Mouse (Mus musculus): ENCODE measurements around the gene Eef1akmt3. TPM values are rescaled to one million over a fixed set of nuclear protein-coding genes. Genes with fewer than 3 reads are reported as not detected.

Gene Eef1akmt3
- polyA plus RNA-seq, 1 experiment from 2014 or later, result 0.29 TPM

GRCm38 (mm10) chr10:127000529-127000928 lies 40.8 kb downstream of the Eef1akmt3 start, which contains the start of gene Avil:
Avil (plus strand) TSS chr10:127000709.
- no peak within 1 kb of the TSS for H3K27ac ChIP-seq (replicated peaks; ENCODE audit: low read depth, low read length)
- ATAC-seq (replicated peaks; ENCODE audit: insufficient number of reproducible peaks, low FRiP score, low TSS enrichment, low read depth) (no peak), DNase-seq (ENCODE audit: low spot score) (no peak)
- WGBS, result 88% methylated on average over 5 of the region's 5 CpGs
- H3K4me3 ChIP-seq (ENCODE audit: low read depth, low read length), result no peak within 1 kb of the TSS
- peaks cover 9% of the 10 kb centered on the region for H3K36me3 ChIP-seq (replicated peaks; ENCODE audit: control insufficient read depth, insufficient read depth, low read depth, low read length)
- H3K9ac ChIP-seq (replicated peaks; ENCODE audit: low read length), result no peak within 1 kb of the TSS
- H3K4me2 ChIP-seq (ENCODE audit: low read depth, low read length), result no peak within 1 kb of the TSS
- no peaks in the 10 kb centered on the region for H3K4me1 ChIP-seq (ENCODE audit: control insufficient read depth, insufficient read depth, low read length)
- no peaks in the 10 kb centered on the region for H3K9me3 ChIP-seq (replicated peaks; ENCODE audit: control insufficient read depth, low read length)
- H3K27me3 ChIP-seq (ENCODE audit: control insufficient read depth, insufficient read depth, low read length), result no peaks in the 10 kb centered on the region

- no peak for ATAC-seq (replicated peaks; ENCODE audit: insufficient number of reproducible peaks, low FRiP score, low TSS enrichment, low read depth)
- WGBS, result 80% methylated on average over 13 of the region's 13 CpGs
- Histone ChIP-seq H3K27me3 (ENCODE audit: control insufficient read depth, insufficient read depth, low read length) (no peaks in the 10 kb centered on the region), H3K27ac (replicated peaks; ENCODE audit: low read depth, low read length) (no peak overlapping the region), H3K4me2 (ENCODE audit: low read depth, low read length) (no peak overlapping the region), H3K4me1 (ENCODE audit: control insufficient read depth, insufficient read depth, low read length) (no peaks in the 10 kb centered on the region), H3K4me3 (ENCODE audit: low read depth, low read length) (no peak overlapping the region), H3K36me3 (replicated peaks; ENCODE audit: control insufficient read depth, insufficient read depth, low read depth, low read length) (peaks cover 20% of the 10 kb centered on the region), H3K9ac (replicated peaks; ENCODE audit: low read length) (no peak overlapping the region), H3K9me3 (replicated peaks; ENCODE audit: control insufficient read depth, low read length) (no peaks in the 10 kb centered on the region)
- DNase-seq (ENCODE audit: low spot score), result no peak
Measured at GRCm38 (mm10) chr10:126997340-126998113, 43.8 kb downstream of the Eef1akmt3 start.

GRCm38 (mm10) chr10:126993621-126994020 lies 47.7 kb downstream of the Eef1akmt3 start:
- no peak overlapping the region for H3K27ac ChIP-seq (replicated peaks; ENCODE audit: low read depth, low read length)
- WGBS, result 81% methylated on average over 3 of the region's 3 CpGs
- no peak overlapping the region for H3K4me2 ChIP-seq (ENCODE audit: low read depth, low read length)
- no peaks in the 10 kb centered on the region for H3K9me3 ChIP-seq (replicated peaks; ENCODE audit: control insufficient read depth, low read length)
- DNase-seq (ENCODE audit: low spot score) (no peak), ATAC-seq (replicated peaks; ENCODE audit: insufficient number of reproducible peaks, low FRiP score, low TSS enrichment, low read depth) (no peak)
- H3K4me3 ChIP-seq (ENCODE audit: low read depth, low read length), result no peak overlapping the region
- no peaks in the 10 kb centered on the region for H3K4me1 ChIP-seq (ENCODE audit: control insufficient read depth, insufficient read depth, low read length)
- H3K36me3 ChIP-seq (replicated peaks; ENCODE audit: control insufficient read depth, insufficient read depth, low read depth, low read length), result peaks cover 20% of the 10 kb centered on the region
- H3K27me3 ChIP-seq (ENCODE audit: control insufficient read depth, insufficient read depth, low read length), result no peaks in the 10 kb centered on the region
- no peak overlapping the region for H3K9ac ChIP-seq (replicated peaks; ENCODE audit: low read length)

- Histone ChIP-seq H3K36me3 (replicated peaks; ENCODE audit: control insufficient read depth, insufficient read depth, low read depth, low read length) (peaks cover 12% of the 10 kb centered on the region), H3K9me3 (replicated peaks; ENCODE audit: control insufficient read depth, low read length) (no peaks in the 10 kb centered on the region), H3K9ac (replicated peaks; ENCODE audit: low read length) (no peak overlapping the region), H3K4me2 (ENCODE audit: low read depth, low read length) (no peak overlapping the region), H3K4me1 (ENCODE audit: control insufficient read depth, insufficient read depth, low read length) (peaks cover 4% of the 10 kb centered on the region; the same call in 1 of the 2 replicates), H3K27ac (replicated peaks; ENCODE audit: low read depth, low read length) (no peak overlapping the region), H3K27me3 (ENCODE audit: control insufficient read depth, insufficient read depth, low read length) (no peaks in the 10 kb centered on the region), H3K4me3 (ENCODE audit: low read depth, low read length) (no peak overlapping the region)
- DNase-seq (ENCODE audit: low spot score), result no peak
- ATAC-seq (replicated peaks; ENCODE audit: insufficient number of reproducible peaks, low FRiP score, low TSS enrichment, low read depth), result no peak
- 71% methylated on average over 3 of the region's 3 CpGs for WGBS
Measured at GRCm38 (mm10) chr10:126991676-126992075, 49.6 kb downstream of the Eef1akmt3 start.

- peak; percentile 66 for ATAC-seq (replicated peaks; ENCODE audit: insufficient number of reproducible peaks, low FRiP score, low TSS enrichment, low read depth)
- H3K4me3 ChIP-seq (ENCODE audit: low read depth, low read length), result no peak overlapping the region
- H3K27me3 ChIP-seq (ENCODE audit: control insufficient read depth, insufficient read depth, low read length), result no peaks in the 10 kb centered on the region
- peak; percentile 89 for DNase-seq (ENCODE audit: low spot score)
- peaks cover 7% of the 10 kb centered on the region for H3K4me1 ChIP-seq (ENCODE audit: control insufficient read depth, insufficient read depth, low read length)
- WGBS, result 64% methylated on average over 7 of the region's 7 CpGs
- no peaks in the 10 kb centered on the region for H3K9me3 ChIP-seq (replicated peaks; ENCODE audit: control insufficient read depth, low read length)
- no peak overlapping the region; the same call in 1 of the 2 replicates for H3K9ac ChIP-seq (replicated peaks; ENCODE audit: low read length)
- H3K36me3 ChIP-seq (replicated peaks; ENCODE audit: control insufficient read depth, insufficient read depth, low read depth, low read length), result peaks cover 10% of the 10 kb centered on the region
- no peak overlapping the region for H3K4me2 ChIP-seq (ENCODE audit: low read depth, low read length)
- H3K27ac ChIP-seq (replicated peaks; ENCODE audit: low read depth, low read length), result no peak overlapping the region
Measured at GRCm38 (mm10) chr10:126990313-126991056, 50.8 kb downstream of the Eef1akmt3 start.

GRCm38 (mm10) chr10:126988513-126989165 lies 52.7 kb downstream of the Eef1akmt3 start:
- WGBS, result 71% methylated on average over 5 of the region's 5 CpGs
- H3K9ac ChIP-seq (replicated peaks; ENCODE audit: low read length), result 0 out of 2 replicates have a peak overlapping the region, but pooled peaks have one; percentile 6
- H3K27me3 ChIP-seq (ENCODE audit: control insufficient read depth, insufficient read depth, low read length), result no peaks in the 10 kb centered on the region
- no peak for DNase-seq (ENCODE audit: low spot score)
- peaks cover 12% of the 10 kb centered on the region for H3K4me1 ChIP-seq (ENCODE audit: control insufficient read depth, insufficient read depth, low read length)
- no peak overlapping the region for H3K27ac ChIP-seq (replicated peaks; ENCODE audit: low read depth, low read length)
- no peak for ATAC-seq (replicated peaks; ENCODE audit: insufficient number of reproducible peaks, low FRiP score, low TSS enrichment, low read depth)
- H3K36me3 ChIP-seq (replicated peaks; ENCODE audit: control insufficient read depth, insufficient read depth, low read depth, low read length), result no peaks in the 10 kb centered on the region; the same call in 1 of the 2 replicates
- no peak overlapping the region for H3K4me3 ChIP-seq (ENCODE audit: low read depth, low read length)
- no peak overlapping the region for H3K4me2 ChIP-seq (ENCODE audit: low read depth, low read length)
- no peaks in the 10 kb centered on the region for H3K9me3 ChIP-seq (replicated peaks; ENCODE audit: control insufficient read depth, low read length)

- Histone ChIP-seq H3K9me3 (replicated peaks; ENCODE audit: control insufficient read depth, low read length) (no peaks in the 10 kb centered on the region), H3K4me3 (ENCODE audit: low read depth, low read length) (no peak overlapping the region), H3K27me3 (ENCODE audit: control insufficient read depth, insufficient read depth, low read length) (no peaks in the 10 kb centered on the region), H3K9ac (replicated peaks; ENCODE audit: low read length) (no peak overlapping the region; the same call in 1 of the 2 replicates), H3K4me1 (ENCODE audit: control insufficient read depth, insufficient read depth, low read length) (peaks cover 14% of the 10 kb centered on the region), H3K4me2 (ENCODE audit: low read depth, low read length) (no peak overlapping the region), H3K36me3 (replicated peaks; ENCODE audit: control insufficient read depth, insufficient read depth, low read depth, low read length) (no peaks in the 10 kb centered on the region), H3K27ac (replicated peaks; ENCODE audit: low read depth, low read length) (no peak overlapping the region)
- 53% methylated on average over 8 of the region's 8 CpGs for WGBS
- DNase-seq (ENCODE audit: low spot score), result no peak
- no peak for ATAC-seq (replicated peaks; ENCODE audit: insufficient number of reproducible peaks, low FRiP score, low TSS enrichment, low read depth)
Measured at GRCm38 (mm10) chr10:126987183-126988118, 53.9 kb downstream of the Eef1akmt3 start.
